Mouse (Mus musculus): ENCODE measurements at regions not wholly inside any gene's neighbourhood (a gene's known extent, or its start where the extent isn't known, plus 50 kb on each side); places are given as distances from the start of the nearest gene placed in this dataset.

DNA sequence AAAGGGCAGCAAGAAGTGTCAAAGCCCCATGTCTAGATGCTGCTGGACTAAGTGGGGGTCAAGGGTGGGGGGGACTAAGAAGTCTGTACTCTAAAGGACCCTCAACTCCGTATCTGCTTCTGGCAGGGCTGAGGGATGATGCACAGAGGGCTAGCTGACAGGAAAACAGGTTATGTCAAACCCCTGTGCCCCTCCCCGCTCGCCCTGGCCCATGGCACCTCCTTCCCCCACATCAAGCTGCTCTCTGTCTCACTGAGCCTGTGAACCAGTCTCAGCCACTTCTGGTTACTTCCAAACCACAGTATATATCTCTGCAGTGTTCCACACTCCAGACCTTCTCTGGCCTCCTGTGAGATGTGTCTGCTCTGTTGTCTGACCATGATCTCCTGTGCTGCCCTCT lies 63.8 kb upstream of the Ubl3 start:
- no peak for DNase-seq (ENCODE audit: low spot score in 2 of 2)

DNA sequence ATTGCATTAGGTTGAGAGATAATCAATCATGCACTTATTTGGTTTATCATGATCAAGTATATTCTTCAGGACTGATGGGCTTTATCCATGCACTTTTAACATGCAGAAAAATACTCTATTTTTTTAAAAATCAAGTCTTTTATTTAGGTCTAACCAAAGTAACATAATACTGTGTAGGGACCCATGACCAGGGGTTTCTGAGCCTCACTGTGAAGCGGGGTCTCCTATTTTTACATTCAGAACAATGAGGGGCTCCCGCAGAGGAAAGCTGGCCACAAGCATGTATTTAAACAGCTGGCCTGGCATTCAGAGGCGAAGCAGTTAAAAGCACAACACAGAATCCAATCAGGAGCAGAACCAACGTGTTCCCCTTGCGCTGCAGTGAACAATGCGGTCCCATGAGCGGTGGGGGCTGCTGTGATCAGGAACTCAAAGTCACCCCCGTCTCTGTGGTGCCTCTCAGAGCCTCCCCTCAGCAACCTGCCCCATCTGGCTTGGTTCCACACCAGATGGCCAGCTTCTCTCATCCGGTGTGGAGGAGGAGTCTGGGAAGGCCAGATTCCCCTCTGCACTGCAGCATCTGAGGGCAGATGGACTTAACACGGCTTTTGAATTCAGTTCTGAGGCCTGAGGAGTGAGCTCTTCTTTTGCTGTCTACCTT lies 63.2 kb upstream of the Ubl3 start:
- no peak for DNase-seq (ENCODE audit: low spot score in 2 of 2)

DNA sequence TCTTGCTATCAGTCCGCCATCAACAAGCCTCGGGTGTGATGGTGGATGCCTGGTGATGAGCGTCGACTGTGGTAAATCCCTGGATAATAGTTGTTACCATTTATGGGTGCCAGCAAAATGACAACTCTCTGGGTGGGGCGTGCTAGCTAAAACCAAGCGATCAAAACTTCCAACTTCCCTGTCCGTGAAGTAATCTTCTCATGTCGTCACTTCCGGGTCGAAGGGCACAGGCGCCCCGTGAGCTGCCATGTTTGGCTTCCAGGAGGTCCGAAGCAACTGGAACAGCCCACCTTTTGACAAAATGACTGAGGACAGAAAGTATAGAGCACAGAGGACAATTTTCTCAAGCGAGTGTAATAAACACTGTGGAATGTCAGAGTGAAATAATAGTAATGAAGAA lies 62.5 kb upstream of the Ubl3 start:
- no peak for DNase-seq (ENCODE audit: low spot score in 2 of 2)

DNA sequence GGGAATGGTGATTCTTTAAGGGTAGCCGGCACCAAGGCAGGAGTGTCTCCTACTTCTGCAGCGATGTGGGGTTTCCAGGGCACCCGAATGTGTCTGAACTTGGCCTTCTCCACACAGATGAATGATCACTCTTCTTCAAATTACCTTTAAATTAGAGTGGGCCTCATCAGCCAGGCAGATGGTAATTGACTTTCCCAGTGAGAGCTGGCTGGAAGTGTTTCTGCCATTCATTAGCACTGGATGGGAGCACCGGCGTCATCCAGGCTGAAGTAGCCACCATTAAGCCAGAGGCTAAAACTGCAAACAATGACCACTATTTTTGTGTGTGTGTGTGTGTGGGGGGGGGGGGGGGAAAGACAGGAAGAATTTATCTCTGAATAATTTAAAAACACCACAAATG lies 58.7 kb upstream of the Ubl3 start:
- no peak for DNase-seq (ENCODE audit: low spot score in 2 of 2)

DNA sequence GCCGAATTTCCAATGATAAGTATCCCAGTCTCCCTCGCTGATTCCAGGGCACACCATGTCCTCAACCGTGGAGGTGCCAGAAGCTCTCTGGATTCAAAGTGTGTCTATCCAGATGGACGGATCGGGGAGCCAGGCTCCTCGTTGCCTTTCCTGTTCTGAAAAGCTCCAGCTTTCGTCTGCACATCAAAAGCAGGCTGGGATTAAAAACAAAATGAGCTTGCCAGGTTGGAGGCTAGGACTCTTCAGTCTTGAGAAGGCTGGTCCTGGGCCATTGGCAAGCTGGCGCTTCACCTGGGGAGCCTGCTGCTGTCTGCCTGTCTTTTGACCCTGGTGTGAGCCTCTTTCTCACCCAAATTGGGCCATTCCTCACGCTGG lies 56.9 kb upstream of the Ubl3 start:
- DNase-seq (ENCODE audit: low spot score in 2 of 2): no peak

- DNase-seq (ENCODE audit: low spot score in 2 of 2): no peak
Measured at GRCm38 (mm10) chr5:148608857-148609505, 56.4 kb upstream of the Ubl3 start.

- no peak for DNase-seq (ENCODE audit: low spot score in 2 of 2)
Measured at GRCm38 (mm10) chr5:148608178-148608577, 55.6 kb upstream of the Ubl3 start.

- peak in 1 of 2 experiments; percentile 12 for DNase-seq (ENCODE audit: low spot score in 2 of 2)
Measured at GRCm38 (mm10) chr5:148605730-148606129, 53.1 kb upstream of the Ubl3 start.
